Mouse (Mus musculus) neural tube, embryonic 12.5 days (tissue): ENCODE measurements around the gene Taar8a. TPM values are rescaled to one million over a fixed set of nuclear protein-coding genes. Genes with fewer than 3 reads are reported as not detected.
"Not testable (repeated sequence)": the region's sequence is repeated elsewhere in the genome, so short reads cannot be mapped to it uniquely, and the experiment has no call there.

ENCODE experiments used
- ATAC-seq: fragments of 200-750 bp; cut with Nextera tagmentation; 2 replicates; pipeline ENCODE4 v1.8.0; 2017; ENCODE audit warnings: low read depth, mild to moderate bottlenecking, moderate TSS enrichment, moderate library complexity; ENCODE audit not compliant: low FRiP score
- H3K27ac ChIP-seq: fragments of 300-500 bp; sonication (generic); 2 replicates; pipeline ENCODE4 v1.5.1; 2016
- H3K27me3 ChIP-seq: fragments of 300-500 bp; sonication (generic); replicated peaks from 2 replicates; pipeline ENCODE4 v1.6.1; 2016; ENCODE audit warnings: mild to moderate bottlenecking
- H3K36me3 ChIP-seq: fragments of 300-500 bp; sonication (generic); 2 replicates; pipeline ENCODE4 v1.6.1; 2016; ENCODE audit warnings: mild to moderate bottlenecking
- H3K4me1 ChIP-seq: fragments of 300-500 bp; sonication (generic); 2 replicates; pipeline ENCODE4 v1.6.1; 2016
- H3K4me2 ChIP-seq: fragments of 300-500 bp; sonication (generic); replicated peaks from 2 replicates; pipeline ENCODE4 v1.6.1; 2016; ENCODE audit warnings: mild to moderate bottlenecking
- H3K4me3 ChIP-seq: fragments of 300-500 bp; sonication (generic); 2 replicates; pipeline ENCODE4 v1.5.1; 2016
- H3K9ac ChIP-seq: fragments of 300-500 bp; sonication (generic); 2 replicates; pipeline ENCODE4 v1.6.1; 2016; ENCODE audit warnings: mild to moderate bottlenecking
- H3K9me3 ChIP-seq: fragments of 300-500 bp; sonication (generic); 2 replicates; pipeline ENCODE4 v1.6.1; 2016; ENCODE audit warnings: mild to moderate bottlenecking
- WGBS: fragments of 180-500 bp; shearing (Covaris S2); methylation state at CpG from one replicate; pipeline ENCODE4 v1.1.7; 2016; 5-methylcytosine and 5-hydroxymethylcytosine counted together
- polyA plus RNA-seq: library from polyadenylated mRNA; unstranded; fragments of >200 nt; fragmentation: Nextera tagmentation; extraction: Ambion mirVana; gene quantifications from 2 replicates; pipeline ENCODE4 v1.2.1, GENCODE M21; 2016

The Taar8a gene
- polyA plus RNA-seq, 1 experiment from 2014 or later, result not detected

DNA sequence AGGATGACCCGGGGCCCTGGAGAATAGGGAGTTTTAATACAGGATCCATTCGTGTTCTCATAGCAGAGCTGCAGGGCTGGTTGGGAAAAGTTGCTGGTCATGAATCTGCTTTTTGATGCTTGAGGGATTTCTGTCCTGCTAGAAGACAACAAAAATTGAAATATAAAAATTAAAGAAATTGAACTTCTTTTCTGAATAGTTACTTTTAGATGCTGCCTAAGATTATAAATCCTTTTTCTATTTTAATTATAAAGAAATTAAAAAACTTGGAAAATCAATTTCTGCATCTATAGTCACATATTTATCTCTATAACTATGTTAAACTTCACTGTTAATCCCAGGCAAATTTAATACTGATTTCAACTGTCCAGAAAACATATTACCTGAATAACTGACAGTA lies 15.9 kb downstream of the Taar8a start, which contains the start of gene Taar8b:
Gene Taar8b, minus strand, starts transcription at position 101 of the 400 bp plus-strand sequence.
- no peak within 1 kb of the TSS for H3K27ac ChIP-seq
- H3K9me3 ChIP-seq, result no peaks in the 10 kb centered on the region
- no peak within 1 kb of the TSS for H3K4me2 ChIP-seq
- H3K4me1 ChIP-seq, result no peaks in the 10 kb centered on the region
- WGBS, result 68% methylated on average over 2 of the region's 2 CpGs
- H3K4me3 ChIP-seq, result no peak within 1 kb of the TSS
- H3K9ac ChIP-seq, result no peak within 1 kb of the TSS
- no peak for ATAC-seq
- no peaks in the 10 kb centered on the region for H3K36me3 ChIP-seq
- no peaks in the 10 kb centered on the region for H3K27me3 ChIP-seq

DNA sequence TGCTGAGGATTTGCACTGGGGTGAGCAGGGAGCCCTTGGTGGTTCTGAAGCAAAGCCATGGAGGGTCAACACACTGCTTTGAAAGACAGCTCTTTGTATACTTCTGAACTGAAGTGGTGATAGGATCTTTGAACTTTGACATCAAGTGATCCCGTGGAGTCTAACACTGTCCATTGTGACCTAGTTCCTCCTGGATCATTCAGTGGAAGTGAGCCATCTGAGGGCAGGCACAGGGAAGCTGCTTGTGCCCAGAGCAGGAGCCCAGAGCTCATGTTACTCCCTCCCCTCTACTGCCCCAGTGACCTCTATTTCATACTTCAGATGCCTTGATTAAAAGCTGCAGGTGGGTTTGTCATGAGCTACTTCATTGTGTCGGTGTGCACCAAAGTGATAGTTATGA lies 20.7 kb downstream of the Taar8a start:
- not testable (repeated sequence) for H3K27ac ChIP-seq, H3K36me3 ChIP-seq, H3K4me2 ChIP-seq, H3K9ac ChIP-seq, H3K27me3 ChIP-seq, ATAC-seq, H3K4me1 ChIP-seq, H3K9me3 ChIP-seq, H3K4me3 ChIP-seq
- 65% methylated on average over 2 of the region's 2 CpGs for WGBS

DNA sequence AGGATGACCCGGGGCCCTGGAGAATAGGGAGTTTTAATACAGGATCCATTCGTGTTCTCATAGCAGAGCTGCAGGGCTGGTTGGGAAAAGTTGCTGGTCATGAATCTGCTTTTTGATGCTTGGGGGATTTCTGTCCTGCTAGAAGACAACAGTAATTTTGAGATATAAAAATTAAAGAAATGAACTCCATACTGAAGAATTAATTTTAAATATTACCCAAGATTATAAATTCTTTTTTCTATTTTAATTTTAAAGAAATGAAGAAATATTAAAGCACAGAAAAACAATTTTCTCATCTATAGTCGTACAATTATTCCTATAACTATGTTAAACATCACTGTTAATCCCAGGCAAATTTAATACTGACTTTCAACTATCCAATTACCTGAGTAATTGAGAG lies 25.5 kb downstream of the Taar8a start, which contains the start of gene Taar8c:
Gene Taar8c, minus strand, starts transcription at position 101 of the 400 bp plus-strand sequence.
- not testable (repeated sequence) for H3K27me3 ChIP-seq, H3K4me1 ChIP-seq, H3K27ac ChIP-seq, H3K9ac ChIP-seq, H3K4me3 ChIP-seq, H3K9me3 ChIP-seq, H3K36me3 ChIP-seq, ATAC-seq, H3K4me2 ChIP-seq
- WGBS, result 96% methylated on average over 1 of the region's 3 CpGs

DNA sequence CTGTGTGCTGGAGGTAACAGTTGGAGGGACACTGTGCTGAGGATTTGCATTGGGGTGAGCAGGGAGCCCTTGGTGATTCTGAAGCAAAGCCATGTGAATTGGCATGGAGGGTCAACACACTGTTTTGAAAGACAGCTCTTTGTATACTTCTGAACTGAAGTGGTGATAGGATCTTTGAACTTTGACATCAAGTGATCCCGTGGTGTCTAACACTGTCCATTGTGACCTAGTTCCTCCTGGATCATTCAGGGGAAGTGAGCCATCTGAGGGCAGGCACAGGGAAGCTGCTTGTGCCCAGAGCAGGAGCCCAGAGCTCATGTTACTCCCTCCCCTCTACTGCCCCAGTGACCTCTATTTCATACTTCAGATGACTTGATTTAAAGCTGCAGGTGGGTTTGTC lies 27.0 kb downstream of the Taar8a start:
- not testable (repeated sequence) for H3K36me3 ChIP-seq, H3K4me3 ChIP-seq, H3K9ac ChIP-seq, H3K4me2 ChIP-seq, H3K27me3 ChIP-seq, H3K4me1 ChIP-seq, H3K27ac ChIP-seq, H3K9me3 ChIP-seq, ATAC-seq
- 62% methylated on average over 1 of the region's 1 CpGs for WGBS

DNA sequence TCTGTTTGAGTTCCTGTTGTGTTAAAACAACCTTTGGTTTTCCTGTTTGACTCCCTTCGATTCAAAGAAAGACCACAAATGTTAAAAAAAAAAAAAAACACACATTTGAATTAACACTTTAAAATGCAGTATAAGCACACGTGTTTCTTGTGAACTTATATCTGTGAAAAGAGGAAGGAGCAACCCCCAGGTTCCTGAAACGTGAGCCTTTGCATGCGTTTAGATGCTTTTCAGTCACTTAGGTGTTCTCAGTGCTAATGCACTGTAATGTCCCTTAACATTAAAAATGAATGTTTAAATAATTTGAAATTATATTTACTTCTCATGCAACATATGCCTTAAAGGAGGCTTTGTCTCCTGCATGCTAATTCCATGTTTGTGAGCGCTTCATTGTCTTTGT lies 31.4 kb downstream of the Taar8a start:
- H3K27me3 ChIP-seq, result no peaks in the 10 kb centered on the region
- ATAC-seq, result no peak
- 73% methylated on average over 5 of the region's 5 CpGs for WGBS
- no peaks in the 10 kb centered on the region for H3K4me1 ChIP-seq
- no peaks in the 10 kb centered on the region for H3K9me3 ChIP-seq
- no peak overlapping the region for H3K4me2 ChIP-seq
- H3K9ac ChIP-seq, result no peak overlapping the region
- H3K27ac ChIP-seq, result no peak overlapping the region
- no peak overlapping the region for H3K4me3 ChIP-seq
- H3K36me3 ChIP-seq, result no peaks in the 10 kb centered on the region

DNA sequence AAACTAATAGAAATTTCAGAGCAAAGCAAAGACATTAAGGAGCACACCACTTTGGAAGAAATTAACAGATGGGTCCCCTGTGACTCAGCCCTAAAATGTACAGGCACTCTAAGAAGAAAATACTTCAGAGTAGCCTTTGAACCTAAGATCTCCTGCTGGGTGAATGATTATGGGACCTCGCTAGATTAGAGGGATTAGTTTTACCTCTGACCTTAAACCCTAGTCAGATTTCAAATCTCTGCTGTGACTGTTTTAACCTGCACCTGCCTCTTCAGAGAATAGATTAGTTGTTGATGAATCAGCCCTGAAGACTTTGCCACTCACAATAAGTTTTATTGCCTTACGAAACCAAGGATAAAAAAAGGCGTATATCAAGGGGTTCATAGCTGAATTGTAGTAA lies 31.9 kb downstream of the Taar8a start:
- Histone ChIP-seq H3K9ac (no peak overlapping the region), H3K27me3 (no peaks in the 10 kb centered on the region), H3K4me1 (no peaks in the 10 kb centered on the region), H3K9me3 (no peaks in the 10 kb centered on the region), H3K4me2 (no peak overlapping the region), H3K27ac (no peak overlapping the region), H3K4me3 (no peak overlapping the region), H3K36me3 (no peaks in the 10 kb centered on the region)
- ATAC-seq, result no peak
- WGBS, result 50% methylated on average over 3 of the region's 3 CpGs

DNA sequence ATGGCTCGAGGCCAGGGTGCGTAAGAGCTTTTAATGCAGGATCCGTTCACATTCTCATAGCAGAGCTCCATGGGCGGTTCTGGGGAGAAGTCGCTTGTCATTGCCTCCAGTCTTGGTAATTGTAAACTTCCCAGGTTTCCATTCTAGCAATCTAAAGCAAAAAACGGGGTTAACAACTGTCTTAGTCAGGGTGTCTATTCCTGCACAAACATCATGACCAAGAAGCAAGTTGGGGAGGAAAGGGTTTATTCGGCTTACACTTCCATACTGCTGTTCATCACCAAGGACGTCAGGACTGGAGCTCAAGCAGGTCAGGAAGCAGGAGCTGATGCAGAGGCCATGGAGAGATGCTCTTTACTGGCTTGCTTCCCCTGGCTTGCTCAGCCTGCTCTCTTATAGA lies 33.1 kb downstream of the Taar8a start, which contains the start of gene Taar9:
Gene Taar9, minus strand, starts transcription at position 101 of the 400 bp plus-strand sequence.
- H3K9ac ChIP-seq, ATAC-seq, H3K27ac ChIP-seq, H3K9me3 ChIP-seq, H3K4me1 ChIP-seq, H3K4me3 ChIP-seq, H3K27me3 ChIP-seq, H3K4me2 ChIP-seq, H3K36me3 ChIP-seq: not testable (repeated sequence)
- WGBS, result 87% methylated on average over 8 of the region's 8 CpGs

DNA sequence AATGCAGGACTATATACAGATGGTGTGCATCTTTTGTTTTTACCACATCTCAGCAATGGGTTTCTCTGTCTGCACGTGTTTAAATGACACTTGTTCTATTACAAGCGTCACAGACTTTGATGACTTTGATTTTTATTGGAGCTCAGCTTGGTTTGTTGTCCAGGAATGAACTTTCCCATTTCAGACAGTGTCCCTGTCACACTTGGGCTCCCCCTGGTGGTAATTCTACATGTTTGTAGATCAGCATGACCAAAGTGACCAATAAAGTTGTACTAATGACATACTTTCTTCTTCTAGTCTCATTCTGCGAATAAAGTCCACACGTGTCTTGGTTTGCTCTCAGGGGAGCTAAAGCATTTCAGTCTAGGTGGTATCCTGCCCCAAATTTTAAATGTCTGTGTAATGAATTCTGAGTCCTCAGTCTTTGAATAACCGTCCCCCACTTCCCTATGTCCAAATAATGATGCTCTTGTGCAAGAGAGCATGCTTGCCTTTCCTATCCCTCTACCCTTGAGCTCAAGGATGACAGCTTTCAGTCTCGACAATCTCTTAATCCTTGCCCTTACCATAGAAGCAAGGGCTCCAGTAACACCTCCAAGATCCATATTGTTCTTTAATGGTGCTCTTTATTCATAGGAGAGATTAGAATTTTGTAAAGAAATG lies 34.9 kb downstream of the Taar8a start:
- Histone ChIP-seq H3K4me2 (no peak overlapping the region), H3K27me3 (no peaks in the 10 kb centered on the region), H3K4me3 (no peak overlapping the region), H3K9me3 (0 out of 2 replicates have a peak, but pooled peaks cover 6% of the 10 kb centered on the region), H3K27ac (no peak overlapping the region), H3K4me1 (no peaks in the 10 kb centered on the region), H3K9ac (no peak overlapping the region), H3K36me3 (no peaks in the 10 kb centered on the region)
- 58% methylated on average over 6 of the region's 6 CpGs for whole genome bisulfite sequencing
- ATAC-seq, result 0 out of 2 replicates have a peak, but pooled peaks have one; percentile 48

Other genes with a start within 250 kb of the Taar8a start
- not detected in 2 replicates for gene Vnn3, start 225.0 kb upstream of the Taar8a start, polyA plus RNA-seq
- gene Vnn1, start 181.8 kb upstream of the Taar8a start, polyA plus RNA-seq, result 0.42 and 0.44 TPM in 2 replicates
- gene Taar1, start 156.1 kb upstream of the Taar8a start, polyA plus RNA-seq, result not detected in 2 replicates
- gene Taar2, start 137.9 kb upstream of the Taar8a start, polyA plus RNA-seq, result not detected in 2 replicates
- gene Taar3, start 126.9 kb upstream of the Taar8a start, polyA plus RNA-seq, result not detected in 2 replicates
- not detected in 2 replicates for gene Taar4, start 116.0 kb upstream of the Taar8a start, polyA plus RNA-seq
- gene Taar5, start 105.8 kb upstream of the Taar8a start, polyA plus RNA-seq, result not detected in 2 replicates
- gene Taar6, start 90.9 kb upstream of the Taar8a start, polyA plus RNA-seq, result not detected in 2 replicates
- gene Taar7a, start 83.0 kb upstream of the Taar8a start, polyA plus RNA-seq, result not detected in 2 replicates
- gene Taar7b, start 76.6 kb upstream of the Taar8a start, polyA plus RNA-seq, result not detected in 2 replicates
- gene Taar7d, start 49.3 kb upstream of the Taar8a start, polyA plus RNA-seq, result not detected in 2 replicates
- not detected in 2 replicates for gene Taar7e, start 38.9 kb upstream of the Taar8a start, polyA plus RNA-seq
- gene Taar7f, start 27.0 kb upstream of the Taar8a start, polyA plus RNA-seq, result not detected in 2 replicates
- gene Taar8b, start 15.8 kb downstream of the Taar8a start, polyA plus RNA-seq, result not detected in 2 replicates
- gene Taar8c, start 25.4 kb downstream of the Taar8a start, polyA plus RNA-seq, result not detected in 2 replicates
- gene Taar9, start 33.0 kb downstream of the Taar8a start, polyA plus RNA-seq, result not detected in 2 replicates
- 151 and 171 TPM in 2 replicates for gene Stx7, start 72.8 kb downstream of the Taar8a start, polyA plus RNA-seq
- 32.6 and 39.2 TPM in 2 replicates for gene Moxd1, start 147.0 kb downstream of the Taar8a start, polyA plus RNA-seq